Mouse (Mus musculus): ENCODE measurements around the gene Fastkd5. TPM values are rescaled to one million over a fixed set of nuclear protein-coding genes. Genes with fewer than 3 reads are reported as not detected.
"Not testable (repeated sequence)": the region's sequence is repeated elsewhere in the genome, so short reads cannot be mapped to it uniquely, and the experiment has no call there.

Gene Fastkd5
- polyA plus RNA-seq, 1 experiment from 2014 or later: 9.5 TPM

DNA sequence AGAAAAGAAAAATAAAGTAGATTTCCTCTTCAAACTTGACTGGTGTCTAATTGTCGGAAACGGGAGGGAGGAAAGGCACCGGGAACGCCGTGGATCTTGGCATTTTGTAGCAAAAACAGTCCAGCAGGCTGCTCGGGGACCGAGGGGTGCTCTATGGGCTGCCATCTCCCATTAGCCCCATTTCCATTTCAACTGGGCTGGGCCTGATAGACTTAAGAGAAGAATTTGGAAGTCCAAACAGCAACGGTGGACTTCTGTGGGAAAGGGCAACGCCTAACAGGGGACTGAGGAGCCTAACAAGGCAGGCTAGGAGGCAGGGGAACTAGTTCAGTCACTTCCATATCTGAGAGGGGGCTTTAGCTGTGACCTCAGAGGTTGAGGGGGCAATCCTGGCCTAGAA lies 52.8 kb downstream of the Fastkd5 start:
- Histone ChIP-seq H3K4me2 (peak overlapping the region; percentile 46), H3K27ac (replicated peaks) (no peak overlapping the region), H3K9me3 (replicated peaks) (no peaks in the 10 kb centered on the region), H3K4me1 (replicated peaks) (peaks cover 15% of the 10 kb centered on the region), H3K9ac (no peak overlapping the region), H3K27me3 (peaks cover 84% of the 10 kb centered on the region), H3K36me3 (replicated peaks) (no peaks in the 10 kb centered on the region), H3K4me3 (replicated peaks) (peak overlapping the region; percentile 6; the same call in 1 of the 2 replicates)
- WGBS (ENCODE audit: insufficient replicate concordance): 8% methylated on average over 9 of the region's 9 CpGs
- no peak for ATAC-seq (ENCODE audit: insufficient read depth)

DNA sequence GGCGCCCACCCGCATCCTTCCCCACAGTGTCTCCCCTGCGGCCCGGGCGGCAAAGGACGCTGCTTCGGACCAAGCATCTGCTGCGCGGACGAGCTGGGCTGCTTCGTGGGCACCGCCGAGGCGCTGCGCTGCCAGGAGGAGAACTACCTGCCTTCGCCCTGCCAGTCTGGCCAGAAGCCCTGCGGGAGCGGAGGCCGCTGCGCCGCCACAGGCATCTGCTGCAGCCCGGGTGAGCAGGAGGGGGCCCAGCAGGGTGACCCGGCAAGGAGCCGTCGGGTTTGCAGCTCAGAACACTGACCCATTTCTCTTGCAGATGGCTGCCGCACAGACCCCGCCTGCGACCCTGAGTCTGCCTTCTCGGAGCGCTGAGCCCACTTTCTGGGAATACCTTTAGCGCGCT lies 53.3 kb downstream of the Fastkd5 start:
- H3K4me2 ChIP-seq: peak overlapping the region; percentile 46
- H3K9ac ChIP-seq; H3K27ac ChIP-seq (replicated peaks); H3K36me3 ChIP-seq (replicated peaks); H3K9me3 ChIP-seq (replicated peaks); ATAC-seq (ENCODE audit: insufficient read depth): not testable (repeated sequence)
- H3K4me3 ChIP-seq (replicated peaks): peak overlapping the region; percentile 6; the same call in 1 of the 2 replicates
- peaks cover 79% of the 10 kb centered on the region for H3K27me3 ChIP-seq
- peaks cover 15% of the 10 kb centered on the region for H3K4me1 ChIP-seq (replicated peaks)
- 6% methylated on average over 32 of the region's 32 CpGs for WGBS (ENCODE audit: insufficient replicate concordance)

DNA sequence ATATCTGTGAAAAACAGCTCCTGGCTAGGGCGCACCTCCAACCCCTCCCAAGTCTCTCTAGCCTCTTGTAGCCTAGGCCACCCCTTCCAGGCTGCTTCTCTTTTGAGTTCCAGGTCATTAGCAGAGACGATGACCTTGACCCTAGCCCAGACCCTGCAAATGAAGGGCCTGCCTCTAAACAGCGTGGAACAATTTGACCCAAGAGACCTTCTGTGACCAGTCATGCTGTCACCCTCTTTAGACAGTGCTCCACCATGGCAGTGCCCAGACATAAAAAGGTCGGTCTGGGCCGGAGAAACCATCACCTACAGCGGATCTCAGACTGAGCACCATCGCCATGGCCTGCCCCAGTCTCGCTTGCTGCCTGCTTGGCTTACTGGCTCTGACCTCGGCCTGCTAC lies 54.0 kb downstream of the Fastkd5 start, which contains the start of gene Oxt:
Gene Oxt (plus strand): TSS at position 301 of the 400 bp plus-strand sequence.
- ATAC-seq (ENCODE audit: insufficient read depth): no peak
- Histone ChIP-seq H3K4me2 (peak within 1 kb of the TSS; percentile 46), H3K4me3 (replicated peaks) (peak within 1 kb of the TSS; percentile 6; the same call in 1 of the 2 replicates), H3K36me3 (replicated peaks) (no peaks in the 10 kb centered on the region), H3K4me1 (replicated peaks) (peaks cover 15% of the 10 kb centered on the region), H3K27me3 (peaks cover 72% of the 10 kb centered on the region), H3K27ac (replicated peaks) (no peak within 1 kb of the TSS), H3K9ac (no peak within 1 kb of the TSS), H3K9me3 (replicated peaks) (no peaks in the 10 kb centered on the region)
- WGBS (ENCODE audit: insufficient replicate concordance): 51% methylated on average over 9 of the region's 9 CpGs

DNA sequence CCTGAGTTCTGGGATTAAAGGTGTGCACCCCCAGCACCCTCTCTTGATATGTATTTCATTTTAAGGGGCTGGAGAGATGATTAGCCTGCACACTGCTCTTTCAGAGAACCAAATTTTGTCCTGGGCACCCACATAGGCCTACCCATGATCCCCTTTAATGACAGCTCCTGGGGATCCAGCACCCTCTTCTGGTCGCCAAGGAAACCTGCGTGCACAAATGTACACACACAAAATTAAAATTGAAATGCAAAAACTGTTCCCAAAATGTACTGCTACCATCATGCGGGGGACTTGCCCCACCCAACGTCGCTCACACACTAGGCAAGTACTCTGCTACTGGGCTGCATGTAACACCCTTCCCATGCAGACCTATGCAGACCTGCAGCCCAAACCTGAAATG lies 54.9 kb downstream of the Fastkd5 start:
- Histone ChIP-seq H3K9ac (no peak overlapping the region), H3K4me3 (replicated peaks) (no peak overlapping the region), H3K27me3 (peaks cover 63% of the 10 kb centered on the region), H3K27ac (replicated peaks) (no peak overlapping the region), H3K9me3 (replicated peaks) (no peaks in the 10 kb centered on the region), H3K36me3 (replicated peaks) (no peaks in the 10 kb centered on the region), H3K4me1 (replicated peaks) (peaks cover 11% of the 10 kb centered on the region), H3K4me2 (no peak overlapping the region)
- 69% methylated on average over 5 of the region's 5 CpGs for whole genome bisulfite sequencing (ENCODE audit: insufficient replicate concordance)
- ATAC-seq (ENCODE audit: insufficient read depth): no peak

DNA sequence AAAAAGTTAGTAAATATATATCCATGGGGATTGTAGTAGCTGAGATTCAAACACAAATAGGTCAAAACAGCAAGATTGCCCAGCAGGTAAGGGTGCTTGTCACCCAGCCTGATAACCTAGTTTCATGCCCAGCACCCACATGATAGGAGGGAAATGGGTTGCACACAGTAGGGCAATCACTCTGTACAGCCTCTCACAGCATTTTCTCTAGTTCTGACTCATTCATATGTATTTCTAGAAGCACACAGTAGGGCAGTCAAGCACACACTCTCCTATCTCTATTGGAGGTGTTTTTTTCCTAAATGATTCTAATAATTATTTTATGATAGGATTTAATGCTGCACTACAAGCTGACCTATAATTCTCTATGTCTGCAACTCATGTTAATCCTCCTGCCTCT lies 59.9 kb downstream of the Fastkd5 start:
- Histone ChIP-seq H3K9ac (no peak overlapping the region), H3K36me3 (replicated peaks) (peaks cover 19% of the 10 kb centered on the region), H3K4me3 (replicated peaks) (no peak overlapping the region), H3K9me3 (replicated peaks) (no peaks in the 10 kb centered on the region), H3K4me2 (no peak overlapping the region), H3K27me3 (peaks cover 13% of the 10 kb centered on the region), H3K4me1 (replicated peaks) (peaks cover 8% of the 10 kb centered on the region), H3K27ac (replicated peaks) (no peak overlapping the region)
- ATAC-seq (ENCODE audit: insufficient read depth): no peak

DNA sequence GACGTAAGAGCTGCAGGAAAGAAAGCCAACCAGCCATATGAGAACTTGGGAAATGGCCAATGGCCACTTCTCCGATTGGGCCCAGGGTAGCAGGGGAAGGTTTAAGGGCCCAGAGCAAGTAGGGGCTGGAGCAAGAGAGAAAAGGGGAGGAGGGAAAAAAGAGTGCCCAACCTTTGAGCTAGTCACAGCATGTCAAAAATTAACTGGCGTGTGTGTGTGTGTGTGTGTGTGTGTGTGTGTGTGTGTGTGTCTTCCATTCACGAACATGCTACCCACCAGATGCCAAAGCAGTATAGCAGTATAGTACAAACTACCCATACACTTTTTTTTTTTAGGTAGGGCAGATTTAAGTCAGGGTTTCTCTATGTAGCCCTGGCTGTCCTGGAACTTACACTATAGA lies 60.9 kb downstream of the Fastkd5 start:
- Histone ChIP-seq H3K27me3 (0 out of 2 replicates have a peak, but pooled peaks cover 7% of the 10 kb centered on the region), H3K9ac (no peak overlapping the region), H3K4me1 (replicated peaks) (peaks cover 18% of the 10 kb centered on the region), H3K4me3 (replicated peaks) (no peak overlapping the region), H3K27ac (replicated peaks) (no peak overlapping the region), H3K4me2 (no peak overlapping the region), H3K36me3 (replicated peaks) (peaks cover 19% of the 10 kb centered on the region), H3K9me3 (replicated peaks) (no peaks in the 10 kb centered on the region)
- ATAC-seq (ENCODE audit: insufficient read depth): no peak
- WGBS (ENCODE audit: insufficient replicate concordance): 64% methylated on average over 4 of the region's 4 CpGs

DNA sequence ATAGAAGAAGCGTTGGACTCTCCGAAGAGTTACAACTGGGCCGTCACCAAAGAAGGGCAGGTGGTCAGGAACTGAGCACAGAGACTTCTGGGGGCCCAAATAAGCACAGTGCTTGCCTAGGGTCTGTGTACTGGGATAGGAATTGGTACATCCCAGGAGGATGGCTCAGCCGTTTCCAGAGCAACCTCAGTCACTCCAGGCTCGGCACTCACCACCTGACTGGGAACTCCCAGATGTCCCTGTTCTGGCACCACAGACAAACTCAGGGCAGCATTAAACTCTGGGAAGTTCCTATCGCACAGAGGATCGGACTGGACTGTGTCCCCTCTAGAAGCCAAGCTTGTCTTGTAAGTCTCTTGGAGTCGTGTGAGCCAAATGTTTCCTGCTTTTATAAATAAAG lies 64.8 kb downstream of the Fastkd5 start:
- peaks cover 19% of the 10 kb centered on the region for H3K36me3 ChIP-seq (replicated peaks)
- H3K9me3 ChIP-seq (replicated peaks): no peaks in the 10 kb centered on the region
- H3K4me2 ChIP-seq: peak overlapping the region; percentile 92
- no peaks in the 10 kb centered on the region for H3K27me3 ChIP-seq
- H3K9ac ChIP-seq: no peak overlapping the region
- no peak for ATAC-seq (ENCODE audit: insufficient read depth)
- H3K4me1 ChIP-seq (replicated peaks): peaks cover 33% of the 10 kb centered on the region
- H3K4me3 ChIP-seq (replicated peaks): peak overlapping the region; percentile 86; the same call in 1 of the 2 replicates
- no peak overlapping the region for H3K27ac ChIP-seq (replicated peaks)
- WGBS (ENCODE audit: insufficient replicate concordance): 79% methylated on average over 8 of the region's 8 CpGs

DNA sequence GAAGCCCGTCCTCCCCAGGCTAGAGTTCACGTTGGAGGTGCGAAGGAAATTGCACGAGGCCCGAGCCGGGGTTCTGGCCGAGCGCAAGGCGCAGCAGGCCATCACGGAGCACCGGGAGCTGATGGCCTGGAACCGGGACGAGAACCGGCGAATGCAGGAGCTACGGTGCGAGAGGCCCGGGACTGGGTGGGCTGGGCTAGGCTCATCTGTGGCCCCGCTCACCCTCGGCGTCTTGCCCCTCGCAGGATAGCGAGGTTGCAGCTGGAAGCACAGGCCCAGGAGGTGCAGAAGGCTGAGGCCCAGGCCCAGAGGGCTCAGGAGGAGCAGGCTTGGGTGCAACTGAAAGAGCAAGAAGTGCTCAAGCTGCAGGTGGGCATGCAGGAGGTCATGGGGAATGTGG lies 65.8 kb downstream of the Fastkd5 start:
- no peaks in the 10 kb centered on the region for H3K27me3 ChIP-seq
- ATAC-seq (ENCODE audit: insufficient read depth): no peak; the same call in 1 of the 2 replicates
- H3K27ac ChIP-seq (replicated peaks): no peak overlapping the region; the same call in 1 of the 2 replicates
- under 1% methylated on average over 23 of the region's 23 CpGs for WGBS (ENCODE audit: insufficient replicate concordance)
- peak overlapping the region; percentile 86 for H3K4me3 ChIP-seq (replicated peaks)
- peak overlapping the region; percentile 92 for H3K4me2 ChIP-seq
- H3K36me3 ChIP-seq (replicated peaks): peaks cover 19% of the 10 kb centered on the region
- H3K9ac ChIP-seq: peak overlapping the region; percentile 82
- no peaks in the 10 kb centered on the region for H3K9me3 ChIP-seq (replicated peaks)
- H3K4me1 ChIP-seq (replicated peaks): peaks cover 33% of the 10 kb centered on the region

Other genes starting within 250 kb of the Fastkd5 start
- 2.9 and 3.1 TPM in 2 replicates for gene Cpxm1, start 232.5 kb downstream of the Fastkd5 start, polyA plus RNA-seq (2015; fragmentation: Nextera tagmentation; extraction: Ambion mirVana)
- gene Gm28372, start 224.8 kb downstream of the Fastkd5 start, polyA plus RNA-seq (2015; fragmentation: Nextera tagmentation; extraction: Ambion mirVana): not detected in 2 replicates
- not detected in 2 replicates for gene 1700020A23Rik, start 224.8 kb downstream of the Fastkd5 start, polyA plus RNA-seq (2015; fragmentation: Nextera tagmentation; extraction: Ambion mirVana)
- not detected in 2 replicates for gene Tmem239, start 223.5 kb downstream of the Fastkd5 start, polyA plus RNA-seq (2015; fragmentation: Nextera tagmentation; extraction: Ambion mirVana)
- 35.0 and 43.4 TPM in 2 replicates for gene Vps16, start 205.7 kb downstream of the Fastkd5 start, polyA plus RNA-seq (2015; fragmentation: Nextera tagmentation; extraction: Ambion mirVana)
- 3.8 TPM in 2 replicates for gene Pced1a, start 205.3 kb downstream of the Fastkd5 start, polyA plus RNA-seq (2015; fragmentation: Nextera tagmentation; extraction: Ambion mirVana)
- 30.0 and 30.7 TPM in 2 replicates for gene Ptpra, start 179.7 kb downstream of the Fastkd5 start, polyA plus RNA-seq (2015; fragmentation: Nextera tagmentation; extraction: Ambion mirVana)
- gene Mrps26, start 66.3 kb downstream of the Fastkd5 start, polyA plus RNA-seq (2015; fragmentation: Nextera tagmentation; extraction: Ambion mirVana): 40.3 and 41.1 TPM in 2 replicates
- not detected in 2 replicates for gene Oxt, start 53.9 kb downstream of the Fastkd5 start, polyA plus RNA-seq (2015; fragmentation: Nextera tagmentation; extraction: Ambion mirVana)
- not detected in 2 replicates for gene Avp, start 47.5 kb downstream of the Fastkd5 start, polyA plus RNA-seq (2015; fragmentation: Nextera tagmentation; extraction: Ambion mirVana)
- gene Ubox5, start within 50 bp of the Fastkd5 start, polyA plus RNA-seq (2015; fragmentation: Nextera tagmentation; extraction: Ambion mirVana): 4.8 and 5.0 TPM in 2 replicates
- gene Lzts3, start 12.8 kb upstream of the Fastkd5 start, polyA plus RNA-seq (2015; fragmentation: Nextera tagmentation; extraction: Ambion mirVana): 1.4 and 2.0 TPM in 2 replicates
- 40.6 and 43.8 TPM in 2 replicates for gene Ddrgk1, start 34.6 kb upstream of the Fastkd5 start, polyA plus RNA-seq (2015; fragmentation: Nextera tagmentation; extraction: Ambion mirVana)
- gene Itpa, start 37.6 kb upstream of the Fastkd5 start, polyA plus RNA-seq (2015; fragmentation: Nextera tagmentation; extraction: Ambion mirVana): 41.0 and 44.8 TPM in 2 replicates
- gene Slc4a11, start 67.5 kb upstream of the Fastkd5 start, polyA plus RNA-seq (2015; fragmentation: Nextera tagmentation; extraction: Ambion mirVana): 0.08 and 0.14 TPM in 2 replicates